Mouse (Mus musculus) kidney, postnatal 0 days (tissue): ENCODE data around the gene Syndig1. TPM values are rescaled to one million over a fixed set of nuclear protein-coding genes. Genes with fewer than 3 reads are reported as not detected.

Experiments used
- ATAC-seq: fragments of 200-750 bp; cut with Nextera tagmentation; replicated peaks from 2 replicates; pipeline ENCODE4 v1.8.0; 2017; ENCODE audit warnings: low read depth, moderate number of reproducible peaks, moderate TSS enrichment, moderate library complexity; ENCODE audit not compliant: low FRiP score
- DNase-seq: peaks from one replicate; pipeline ENCODE4 v3.0.0-alpha.2; 2016; ENCODE audit warnings: low spot score
- H3K27ac ChIP-seq: fragments of 300-500 bp; sonication (generic); 2 replicates; pipeline ENCODE4 v1.5.1; 2014; ENCODE audit warnings: mild to moderate bottlenecking
- H3K27me3 ChIP-seq: fragments of 300-500 bp; sonication (generic); 2 replicates; pipeline ENCODE4 v1.6.1; 2014; ENCODE audit warnings: low read length, mixed read lengths; ENCODE audit not compliant: insufficient read depth
- H3K36me3 ChIP-seq: fragments of 300-500 bp; sonication (generic); 2 replicates; pipeline ENCODE4 v1.6.1; 2014; ENCODE audit warnings: low read length, mixed read lengths; ENCODE audit not compliant: insufficient read depth
- H3K4me1 ChIP-seq: fragments of 300-500 bp; sonication (generic); replicated peaks from 2 replicates; pipeline ENCODE4 v1.6.1; 2014; ENCODE audit warnings: antibody characterized with exemption, low read length, mixed read lengths; ENCODE audit not compliant: insufficient read depth
- H3K4me2 ChIP-seq: fragments of 300-500 bp; sonication (generic); 2 replicates; pipeline ENCODE4 v1.6.1; 2014; ENCODE audit warnings: mild to moderate bottlenecking, low read length, moderate library complexity, mixed read lengths
- H3K4me3 ChIP-seq: fragments of 300-500 bp; sonication (generic); replicated peaks from 2 replicates; pipeline ENCODE4 v1.5.1; 2014; ENCODE audit warnings: low read depth, low read length
- H3K9ac ChIP-seq: fragments of 300-500 bp; sonication (generic); 2 replicates; pipeline ENCODE4 v1.6.1; 2014; ENCODE audit warnings: low read depth, low read length
- H3K9me3 ChIP-seq: fragments of 300-500 bp; sonication (generic); replicated peaks from 2 replicates; pipeline ENCODE4 v1.6.1; 2016; ENCODE audit warnings: low read length, inconsistent platforms, mixed read lengths
- CTCF ChIP-seq: IDR thresholded peaks from 2 replicates; pipeline ENCODE4 v1.5.1; 2016; ENCODE audit warnings: antibody characterized with exemption, low read depth, mild to moderate bottlenecking, moderate library complexity
- WGBS: fragments of 180-500 bp; shearing (Covaris S2); extraction: QIAGEN DNeasy Blood & Tissue Kit; methylation state at CpG from one replicate; pipeline ENCODE4 v1.1.7; 2014; 5-methylcytosine and 5-hydroxymethylcytosine counted together
- polyA plus RNA-seq: library from polyadenylated mRNA; unstranded; fragments of >200 nt; fragmentation: Nextera tagmentation; extraction: Ambion mirVana; gene quantifications from 2 replicates; pipeline ENCODE4 v1.2.1, GENCODE M21; 2015

The Syndig1 gene
- polyA plus RNA-seq, 1 experiment from 2014 or later, result 2.7 TPM

DNA sequence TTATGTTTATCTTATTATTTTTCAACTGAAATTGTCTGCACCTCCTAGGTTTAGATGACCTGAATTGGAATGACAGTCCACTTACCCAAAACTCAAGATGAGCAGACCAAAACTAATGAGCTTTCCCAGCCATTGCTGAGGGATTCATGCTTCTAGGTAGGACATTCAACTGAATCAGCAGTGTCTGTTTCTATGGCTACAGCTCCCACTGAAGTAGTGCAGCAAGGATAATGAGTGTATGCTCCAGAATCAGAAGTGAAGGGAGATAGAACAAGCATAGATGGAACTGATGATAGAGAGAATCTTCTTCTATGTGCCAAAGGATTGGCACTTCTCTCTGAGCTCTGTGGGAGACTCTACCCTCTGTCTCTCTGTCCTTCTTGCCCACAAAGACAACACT lies 158.6 kb downstream of the Syndig1 start:
- ATAC-seq (no peak), DNase-seq (no peak)
- Histone ChIP-seq H3K4me2 (no peak overlapping the region), H3K4me1 (no peaks in the 10 kb centered on the region), H3K36me3 (no peaks in the 10 kb centered on the region), H3K4me3 (no peak overlapping the region), H3K9me3 (no peaks in the 10 kb centered on the region), H3K27ac (no peak overlapping the region), H3K27me3 (no peaks in the 10 kb centered on the region), H3K9ac (no peak overlapping the region)
- no peak for TF ChIP-seq CTCF

DNA sequence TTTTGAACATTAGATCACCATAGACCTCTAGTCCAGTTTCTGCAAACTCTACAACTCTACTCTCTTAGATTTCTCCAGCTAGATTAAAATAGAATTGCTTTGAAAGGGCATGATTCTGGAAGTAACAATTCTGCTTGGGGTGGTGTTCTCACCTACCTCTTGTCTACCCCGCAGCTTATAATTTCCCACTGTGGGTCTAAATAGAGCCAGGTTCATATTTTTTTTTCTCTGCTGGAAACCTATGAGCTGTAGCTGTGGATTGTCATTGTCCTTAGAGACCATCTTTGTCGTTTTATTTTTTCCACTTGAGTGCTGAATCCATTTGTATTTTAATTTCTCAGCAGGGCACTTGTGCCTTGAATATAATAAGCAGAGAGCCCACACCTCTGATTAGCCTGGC lies 162.5 kb downstream of the Syndig1 start:
- H3K4me3 ChIP-seq, result no peak overlapping the region
- no peaks in the 10 kb centered on the region for H3K36me3 ChIP-seq
- H3K4me1 ChIP-seq, result no peaks in the 10 kb centered on the region
- no peak overlapping the region for H3K4me2 ChIP-seq
- TF ChIP-seq CTCF, result no peak
- no peak overlapping the region for H3K9ac ChIP-seq
- no peak overlapping the region for H3K27ac ChIP-seq
- H3K27me3 ChIP-seq, result no peaks in the 10 kb centered on the region
- H3K9me3 ChIP-seq, result no peaks in the 10 kb centered on the region
- no peak for DNase-seq
- no peak for ATAC-seq
- whole genome bisulfite sequencing, result 63% methylated on average over 2 of the region's 2 CpGs

DNA sequence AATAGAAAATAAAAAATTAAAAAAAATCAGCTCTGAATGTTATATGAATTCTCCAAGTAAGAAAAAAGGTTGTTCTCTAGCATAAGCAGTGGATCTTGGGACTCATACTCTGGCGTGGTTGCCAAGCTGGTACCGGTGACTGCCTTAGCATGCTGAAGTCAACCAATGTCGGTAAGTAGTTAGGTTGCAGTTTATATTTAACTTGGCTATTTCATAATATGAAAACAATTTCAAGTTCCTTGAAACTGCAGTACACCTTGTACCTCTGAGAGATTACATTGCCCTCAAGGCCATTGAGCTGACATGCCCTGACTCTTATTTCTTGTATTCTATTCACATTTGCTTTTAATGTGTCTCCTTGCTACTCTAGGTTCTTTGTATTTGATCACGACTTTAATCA lies 163.9 kb downstream of the Syndig1 start:
- DNase-seq, result no peak
- no peak for TF ChIP-seq CTCF
- Histone ChIP-seq H3K9ac (no peak overlapping the region), H3K4me1 (no peaks in the 10 kb centered on the region), H3K36me3 (no peaks in the 10 kb centered on the region), H3K4me3 (no peak overlapping the region), H3K27ac (no peak overlapping the region), H3K4me2 (no peak overlapping the region), H3K27me3 (no peaks in the 10 kb centered on the region), H3K9me3 (no peaks in the 10 kb centered on the region)
- 78% methylated on average over 4 of the region's 4 CpGs for WGBS
- no peak for ATAC-seq

DNA sequence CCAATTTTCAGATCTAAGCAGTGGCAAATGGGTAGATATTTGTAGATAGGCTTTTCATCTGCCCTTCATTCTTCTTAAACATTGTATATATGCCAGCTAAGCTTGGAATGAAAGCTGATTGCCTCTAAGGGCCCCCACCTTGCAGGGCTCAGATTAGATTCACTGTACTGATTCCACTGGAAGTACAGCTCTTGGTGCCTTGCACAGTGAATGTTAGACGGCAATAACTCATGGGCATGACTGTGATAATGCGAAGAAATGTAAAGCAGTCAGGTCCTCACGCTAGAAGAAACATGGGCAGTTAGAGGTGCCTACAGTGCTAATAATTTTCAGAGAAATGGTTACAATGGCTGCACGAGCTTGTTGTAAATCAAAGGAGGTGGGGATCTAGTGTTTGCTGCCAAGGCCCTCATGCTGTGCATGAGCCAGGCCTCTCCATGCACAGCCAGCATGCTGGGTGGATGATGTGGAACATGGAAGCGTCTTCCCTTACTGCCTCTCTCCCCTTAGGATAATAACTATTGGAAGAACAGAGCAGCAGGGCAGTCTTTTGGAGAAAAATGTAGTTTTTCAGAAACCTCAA lies 167.5 kb downstream of the Syndig1 start:
- WGBS, result 64% methylated on average over 5 of the region's 5 CpGs
- Histone ChIP-seq H3K9ac (no peak overlapping the region), H3K27ac (no peak overlapping the region), H3K27me3 (no peaks in the 10 kb centered on the region), H3K9me3 (no peaks in the 10 kb centered on the region), H3K36me3 (no peaks in the 10 kb centered on the region), H3K4me2 (no peak overlapping the region), H3K4me3 (no peak overlapping the region), H3K4me1 (no peaks in the 10 kb centered on the region)
- DNase-seq, result no peak
- no peak for TF ChIP-seq CTCF
- ATAC-seq, result no peak

- 64% methylated on average over 2 of the region's 2 CpGs for WGBS
- no peak for ATAC-seq
- Histone ChIP-seq H3K9me3 (no peaks in the 10 kb centered on the region), H3K27me3 (no peaks in the 10 kb centered on the region), H3K27ac (no peak overlapping the region), H3K4me3 (no peak overlapping the region), H3K4me1 (no peaks in the 10 kb centered on the region), H3K36me3 (no peaks in the 10 kb centered on the region), H3K4me2 (no peak overlapping the region), H3K9ac (no peak overlapping the region)
- TF ChIP-seq CTCF, result no peak
- no peak for DNase-seq
Observed at GRCm38 (mm10) chr2:149997657-149998056, 168.6 kb downstream of the Syndig1 start.

- Histone ChIP-seq H3K36me3 (no peaks in the 10 kb centered on the region), H3K4me1 (no peaks in the 10 kb centered on the region), H3K9ac (no peak overlapping the region), H3K4me2 (no peak overlapping the region), H3K27me3 (no peaks in the 10 kb centered on the region), H3K27ac (no peak overlapping the region), H3K9me3 (no peaks in the 10 kb centered on the region), H3K4me3 (no peak overlapping the region)
- 0 out of 2 replicates have a peak, but pooled peaks have one; percentile 19 for TF ChIP-seq CTCF
- ATAC-seq (no peak), DNase-seq (no peak)
- 79% methylated on average over 4 of the region's 4 CpGs for WGBS
Observed at GRCm38 (mm10) chr2:149998373-149999108, 169.5 kb downstream of the Syndig1 start.
